Mouse (Mus musculus): Measurements from ENCODE around the gene Fut11. TPM values are rescaled to one million over a fixed set of nuclear protein-coding genes. Genes with fewer than 3 reads are reported as not detected.

Gene Fut11
- total and polyA plus RNA-seq, 3 experiments = 0.69 to 1.8 TPM; not detected in 1

DNA sequence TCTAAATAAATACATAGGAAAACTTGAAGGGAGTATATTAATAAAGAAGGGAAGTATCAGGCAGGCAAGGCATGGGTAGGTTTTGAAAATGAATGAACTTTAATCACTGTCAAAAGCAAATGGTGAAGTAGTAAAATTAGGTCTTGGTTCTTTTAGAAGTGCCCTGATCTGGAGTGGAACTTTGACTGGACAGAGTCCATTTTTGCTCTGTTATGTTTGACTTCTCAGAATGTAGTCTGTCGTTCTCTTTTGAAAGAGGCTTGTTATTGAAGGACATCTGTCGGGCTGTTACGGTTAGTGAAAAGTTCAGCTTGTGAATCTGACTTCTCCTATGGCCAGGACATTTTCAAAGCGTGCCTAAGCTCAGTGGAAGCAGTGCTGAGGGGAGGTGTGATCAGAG, 16.9 kb upstream of the Fut11 start:
- peaks cover 17% of the 10 kb centered on the region for H3K79me2 ChIP-seq (ENCODE audit: control insufficient read depth, insufficient read depth, low read length, poor library complexity)
- H3K36me3 ChIP-seq (ENCODE audit: control insufficient read depth in 1 of 2, insufficient read depth in 2 of 2, low read length in 2 of 2) = peaks cover 34 to 44% of the 10 kb centered on the region in 2 experiments
- H3K27ac ChIP-seq (ENCODE audit: control insufficient read depth, low read depth, low read length) = no peak overlapping the region
- TF ChIP-seq POLR2A (IDR thresholded peaks at IDR 0.05; ENCODE audit: control insufficient read depth in 1 of 2, insufficient read depth in 1 of 2, low read depth in 1 of 2, low read length in 2 of 2, poor library complexity in 1 of 2) (no peak), JUND (IDR thresholded peaks at IDR 0.05; ENCODE audit: low read depth, low read length) (no peak), ZNF384 (IDR thresholded peaks at IDR 0.05; ENCODE audit: low read depth, low read length) (no peak), CHD1 (IDR thresholded peaks at IDR 0.05; ENCODE audit: low read depth, low read length) (no peak), ETS1 (IDR thresholded peaks at IDR 0.05; ENCODE audit: low read depth, low read length) (no peak)
- DNase-seq (ENCODE audit: low read depth, low spot score) = no peak
- H3K4me3 ChIP-seq (ENCODE audit: control insufficient read depth in 1 of 2, insufficient read depth in 1 of 2, low read depth in 2 of 2, low read length in 2 of 2) = no peak overlapping the region
- H3K4me1 ChIP-seq (ENCODE audit: control insufficient read depth in 1 of 2, insufficient read depth in 2 of 2, low read length in 2 of 2) = peaks cover 18 to 23% of the 10 kb centered on the region in 2 experiments
- no peak overlapping the region for H3K9ac ChIP-seq (ENCODE audit: control insufficient read depth, low read depth, low read length, poor library complexity, severe bottlenecking)
- no peaks in the 10 kb centered on the region for H3K27me3 ChIP-seq (ENCODE audit: control insufficient read depth in 1 of 2, insufficient read depth in 2 of 2, low read length in 2 of 2)
- H3K9me3 ChIP-seq (replicated peaks; ENCODE audit: insufficient read depth, low read length) = no peaks in the 10 kb centered on the region

DNA sequence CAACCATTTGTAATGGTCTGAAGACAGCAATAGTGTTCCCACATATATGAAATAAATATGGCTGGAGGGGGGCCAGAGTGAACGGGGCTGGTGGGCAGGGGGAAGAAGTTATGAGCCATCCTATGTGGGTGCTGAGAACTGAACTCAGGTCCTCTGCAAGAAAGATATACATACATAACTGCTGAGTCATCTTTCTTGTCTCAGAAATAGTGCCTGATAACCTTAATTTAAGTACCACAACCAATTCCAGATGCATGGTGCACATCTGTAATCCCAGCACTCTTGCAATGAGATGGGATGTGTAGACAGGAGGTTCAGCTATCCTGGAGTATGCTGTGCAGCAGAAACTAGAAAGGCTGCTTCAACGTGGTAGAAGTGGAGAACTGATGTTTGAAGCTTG, 13.0 kb upstream of the Fut11 start:
- no peak overlapping the region for H3K4me3 ChIP-seq (ENCODE audit: control insufficient read depth in 1 of 2, insufficient read depth in 1 of 2, low read depth in 2 of 2, low read length in 2 of 2)
- no peak for DNase-seq (ENCODE audit: low read depth, low spot score)
- H3K9ac ChIP-seq (ENCODE audit: control insufficient read depth, low read depth, low read length, poor library complexity, severe bottlenecking) = no peak overlapping the region
- H3K27ac ChIP-seq (ENCODE audit: control insufficient read depth, low read depth, low read length) = peak overlapping the region; percentile 32
- H3K9me3 ChIP-seq (replicated peaks; ENCODE audit: insufficient read depth, low read length) = no peaks in the 10 kb centered on the region
- no peaks in the 10 kb centered on the region for H3K27me3 ChIP-seq (ENCODE audit: control insufficient read depth in 1 of 2, insufficient read depth in 2 of 2, low read length in 2 of 2)
- H3K79me2 ChIP-seq (ENCODE audit: control insufficient read depth, insufficient read depth, low read length, poor library complexity) = peaks cover 1% of the 10 kb centered on the region; the same call in 1 of the 2 replicates
- peaks cover 10 to 14% of the 10 kb centered on the region in 2 experiments for H3K4me1 ChIP-seq (ENCODE audit: control insufficient read depth in 1 of 2, insufficient read depth in 2 of 2, low read length in 2 of 2)
- TF ChIP-seq MXI1 (IDR thresholded peaks at IDR 0.05; ENCODE audit: low read depth, low read length) (no peak), MAFK (IDR thresholded peaks at IDR 0.05; ENCODE audit: borderline replicate concordance, low read depth, low read length) (peak; percentile 72)
- peaks cover 25 to 40% of the 10 kb centered on the region in 2 experiments for H3K36me3 ChIP-seq (ENCODE audit: control insufficient read depth in 1 of 2, insufficient read depth in 2 of 2, low read length in 2 of 2)

DNA sequence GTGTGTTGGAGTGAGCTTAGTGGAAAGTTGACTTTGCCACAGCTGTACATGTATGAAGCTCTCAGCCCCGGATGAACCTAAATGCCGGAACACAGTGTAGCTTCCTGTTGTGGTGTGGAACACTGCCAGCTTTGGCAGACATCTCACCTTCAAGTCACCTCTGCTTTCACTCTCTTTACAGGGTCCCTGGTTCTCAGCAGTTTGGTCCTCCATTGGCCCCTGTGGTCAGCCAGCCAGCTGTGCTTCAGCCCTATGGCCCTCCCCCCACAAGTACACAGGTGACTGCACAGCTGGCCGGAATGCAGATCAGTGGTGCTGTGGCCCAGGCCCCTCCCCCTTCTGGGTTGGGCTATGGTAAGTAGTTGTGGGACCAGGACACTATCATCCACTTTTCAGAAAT, 12.3 kb upstream of the Fut11 start:
- H3K9ac ChIP-seq (ENCODE audit: control insufficient read depth, low read depth, low read length, poor library complexity, severe bottlenecking) = no peak overlapping the region
- peak; percentile 89 for DNase-seq (ENCODE audit: low read depth, low spot score)
- H3K27ac ChIP-seq (ENCODE audit: control insufficient read depth, low read depth, low read length) = peak overlapping the region; percentile 32

More for the DNA sequence above, 12.3 kb upstream of the Fut11 start:
- TF ChIP-seq HCFC1 (IDR thresholded peaks at IDR 0.05; ENCODE audit: low read depth, low read length) (peak; percentile 49), EP300 (IDR thresholded peaks at IDR 0.05; ENCODE audit: low read depth in 1 of 2, low read length in 2 of 2) (peak; percentile 12 to 28; a peak in 2 of 4 replicates), CTCF (IDR thresholded peaks at IDR 0.05 in 2 of 3, conservative IDR thresholded peaks at IDR 0.05 in 1 of 3; ENCODE audit: control insufficient read depth in 1 of 3, insufficient read depth in 1 of 3, low read depth in 2 of 3, low read length in 3 of 3, poor library complexity in 1 of 3, severe bottlenecking in 1 of 3) (no peak), ETS1 (IDR thresholded peaks at IDR 0.05; ENCODE audit: low read depth, low read length) (peak; percentile 46; the same call in 1 of the 2 replicates), TCF12 (IDR thresholded peaks at IDR 0.05; ENCODE audit: low read depth, low read length) (0 out of 2 replicates have a peak, but pooled peaks have one; percentile 15), ZC3H11A (IDR thresholded peaks at IDR 0.05; ENCODE audit: low read depth, low read length) (no peak), SIN3A (IDR thresholded peaks at IDR 0.05; ENCODE audit: low read length) (0 out of 2 replicates have a peak, but pooled peaks have one; percentile 34)
- Histone ChIP-seq H3K4me1 (ENCODE audit: control insufficient read depth in 1 of 2, insufficient read depth in 2 of 2, low read length in 2 of 2) (peaks cover 10 to 14% of the 10 kb centered on the region in 2 experiments), H3K4me3 (ENCODE audit: control insufficient read depth in 1 of 2, insufficient read depth in 1 of 2, low read depth in 2 of 2, low read length in 2 of 2) (no peak overlapping the region), H3K9me3 (replicated peaks; ENCODE audit: insufficient read depth, low read length) (no peaks in the 10 kb centered on the region), H3K79me2 (ENCODE audit: control insufficient read depth, insufficient read depth, low read length, poor library complexity) (no peaks in the 10 kb centered on the region), H3K27me3 (ENCODE audit: control insufficient read depth in 1 of 2, insufficient read depth in 2 of 2, low read length in 2 of 2) (no peaks in the 10 kb centered on the region), H3K36me3 (ENCODE audit: control insufficient read depth in 1 of 2, insufficient read depth in 2 of 2, low read length in 2 of 2) (peaks cover 25 to 40% of the 10 kb centered on the region in 2 experiments)

Measured in MEL (cell line).